Mouse (Mus musculus) gastrocnemius, postnatal 36 days (tissue): ENCODE measurements around the gene Adam15. TPM values are rescaled to one million over a fixed set of nuclear protein-coding genes. Genes with fewer than 3 reads are reported as not detected.

Experiments
- DNase-seq, 2 experiments: peaks; one replicate each; pipeline ENCODE4 v3.0.0; 2022
- intact Hi-C: fragments of 180-260 bp; cut with DNase I; formaldehyde crosslinking; loops from one replicate; pipeline ENCODE4 v1.15.1; 2025
- total RNA-seq, 2 experiments: library from RNA; stranded (reverse); gene quantifications; 2 replicates each; pipeline ENCODE4 v1.2.3; 2021

Gene Adam15
- total RNA-seq, 2 experiments from 2014 or later = 15.8 to 23.2 TPM

GRCm38 (mm10) chr3:89315195-89315929 is 34.4 kb downstream of the Adam15 start:
- peak; percentile 80 to 83 for DNase-seq
- intact Hi-C loops = loop anchor here (5.0 kb wide), 1 partner anchor 172 kb away; no protein-coding TSS in a partner anchor

- DNase-seq = no peak
- intact Hi-C loops = loop anchor here (5.0 kb wide), 1 partner anchor 173 kb away; no protein-coding TSS in a partner anchor
These were observed 35.0 kb downstream of the Adam15 start for GRCm38 (mm10) chr3:89314791-89315190.

GRCm38 (mm10) chr3:89314340-89314739 is 35.5 kb downstream of the Adam15 start:
- DNase-seq = no peak
- intact Hi-C loops = no loop called here

- intact Hi-C loops = loop anchor here (2.0 kb wide), 1 partner anchor 59 kb away; no protein-coding TSS in a partner anchor
- DNase-seq = peak; percentile 49 to 60
These were observed 41.7 kb downstream of the Adam15 start for GRCm38 (mm10) chr3:89308089-89308488.

GRCm38 (mm10) chr3:89305551-89306325 is 44.1 kb downstream of the Adam15 start:
- intact Hi-C loops = no loop called here
- no peak for DNase-seq

- intact Hi-C loops = no loop called here
- no peak for DNase-seq
These were observed 44.7 kb downstream of the Adam15 start for GRCm38 (mm10) chr3:89305105-89305504.

GRCm38 (mm10) chr3:89304440-89304839 is 45.4 kb downstream of the Adam15 start:
- intact Hi-C loops = no loop called here

GRCm38 (mm10) chr3:89300514-89300913 is 49.3 kb downstream of the Adam15 start:
- DNase-seq = no peak
- intact Hi-C loops = no loop called here

More at GRCm38 (mm10) chr3:89304440-89304839, 45.4 kb downstream of the Adam15 start:
- no peak for DNase-seq

- intact Hi-C loops = no loop called here
- no peak for DNase-seq
These were observed 49.7 kb downstream of the Adam15 start for GRCm38 (mm10) chr3:89300071-89300470.

- DNase-seq = no peak
- intact Hi-C loops = no loop called here
These were observed 50.3 kb downstream of the Adam15 start for GRCm38 (mm10) chr3:89299499-89299898.

- intact Hi-C loops = no loop called here
- DNase-seq = no peak
These were observed 50.9 kb downstream of the Adam15 start for GRCm38 (mm10) chr3:89298908-89299307.

- no peak for DNase-seq
- intact Hi-C loops = no loop called here
These were observed 52.9 kb downstream of the Adam15 start for GRCm38 (mm10) chr3:89296761-89297396.

GRCm38 (mm10) chr3:89295685-89296230 is 54.0 kb downstream of the Adam15 start:
- intact Hi-C loops = no loop called here
- no peak for DNase-seq

- DNase-seq = no peak
- intact Hi-C loops = no loop called here
These were observed 55.6 kb downstream of the Adam15 start for GRCm38 (mm10) chr3:89294195-89294594.

GRCm38 (mm10) chr3:89293247-89293918 is 56.4 kb downstream of the Adam15 start:
- intact Hi-C loops = no loop called here

GRCm38 (mm10) chr3:89292303-89292702 is 57.5 kb downstream of the Adam15 start:
- intact Hi-C loops = no loop called here
- no peak for DNase-seq

More at GRCm38 (mm10) chr3:89293247-89293918, 56.4 kb downstream of the Adam15 start:
- DNase-seq = no peak

- intact Hi-C loops = no loop called here
- DNase-seq = no peak
These were observed 57.9 kb downstream of the Adam15 start for GRCm38 (mm10) chr3:89291874-89292273.
